Mouse (Mus musculus) liver, embryonic 13.5 days (tissue): ENCODE measurements around the gene Gm8765. TPM values are rescaled to one million over a fixed set of nuclear protein-coding genes. Genes with fewer than 3 reads are reported as not detected.
"Not testable (repeated sequence)": the region's sequence is repeated elsewhere in the genome, so short reads cannot be mapped to it uniquely, and the experiment has no call there.

Source experiments
- ATAC-seq: fragments of 200-750 bp; cut with Nextera tagmentation; 2 replicates; pipeline ENCODE4 v1.8.0; 2017; ENCODE audit warnings: low read depth, mild to moderate bottlenecking, moderate number of reproducible peaks, moderate library complexity
- DNase-seq: peaks from one replicate; pipeline ENCODE4 v3.0.0; 2022
- H3K27ac ChIP-seq: fragments of 300-500 bp; sonication (generic); 2 replicates; pipeline ENCODE4 v1.5.1; 2015; ENCODE audit warnings: moderate library complexity, mild to moderate bottlenecking, inconsistent platforms
- H3K27me3 ChIP-seq: fragments of 300-500 bp; sonication (generic); 2 replicates; pipeline ENCODE4 v1.6.1; 2015; ENCODE audit warnings: mild to moderate bottlenecking, inconsistent platforms
- H3K36me3 ChIP-seq: fragments of 300-500 bp; sonication (generic); 2 replicates; pipeline ENCODE4 v1.6.1; 2015; ENCODE audit warnings: mild to moderate bottlenecking, inconsistent platforms
- H3K4me1 ChIP-seq: fragments of 300-500 bp; sonication (generic); replicated peaks from 2 replicates; pipeline ENCODE4 v1.6.1; 2015; ENCODE audit warnings: inconsistent platforms
- H3K4me2 ChIP-seq: fragments of 300-500 bp; sonication (generic); 2 replicates; pipeline ENCODE4 v1.6.1; 2015; ENCODE audit warnings: inconsistent platforms, mild to moderate bottlenecking, moderate library complexity
- H3K4me3 ChIP-seq: fragments of 300-500 bp; sonication (generic); replicated peaks from 2 replicates; pipeline ENCODE4 v1.5.1; 2015; ENCODE audit warnings: mild to moderate bottlenecking, inconsistent platforms
- H3K9ac ChIP-seq: fragments of 300-500 bp; sonication (generic); 2 replicates; pipeline ENCODE4 v1.6.1; 2015; ENCODE audit warnings: mild to moderate bottlenecking, inconsistent platforms
- H3K9me3 ChIP-seq: fragments of 300-500 bp; sonication (generic); replicated peaks from 2 replicates; pipeline ENCODE4 v1.6.1; 2016; ENCODE audit warnings: inconsistent platforms
- WGBS: fragments of 180-500 bp; shearing (Covaris S2); methylation state at CpG from one replicate; pipeline ENCODE4 v1.1.7; 2015; ENCODE audit not compliant: insufficient replicate concordance; 5-methylcytosine and 5-hydroxymethylcytosine counted together
- microRNA-seq: library from miRNA; unstranded; fragments of <30 nt; microRNA quantifications from one replicate; pipeline ENCODE4, GENCODE M21; 2016
- polyA plus RNA-seq: library from polyadenylated mRNA; unstranded; fragments of >200 nt; fragmentation: Nextera tagmentation; extraction: Ambion mirVana; gene quantifications from 2 replicates; pipeline ENCODE4 v1.2.1, GENCODE M21; 2015

Gm8765 gene
- polyA plus RNA-seq, result not detected in 2 replicates

GRCm38 (mm10) chr13:50698012-50698411 lies at the start of gene Gm8765:
Gene Gm8765, plus strand, starts transcription at chr13:50698312.
- H3K4me2 ChIP-seq, ATAC-seq, H3K9me3 ChIP-seq, DNase-seq, H3K9ac ChIP-seq, H3K27me3 ChIP-seq, H3K27ac ChIP-seq, H3K36me3 ChIP-seq, H3K4me1 ChIP-seq, H3K4me3 ChIP-seq: not testable (repeated sequence)
- WGBS, result 8% methylated on average over 1 of the region's 2 CpGs

- DNase-seq, H3K27ac ChIP-seq, H3K9ac ChIP-seq, H3K4me1 ChIP-seq, H3K4me3 ChIP-seq, H3K9me3 ChIP-seq, H3K27me3 ChIP-seq, ATAC-seq, H3K36me3 ChIP-seq, H3K4me2 ChIP-seq: not testable (repeated sequence)
- 46% methylated on average over 2 of the region's 2 CpGs for WGBS
Observed at GRCm38 (mm10) chr13:50648771-50649170, 49.3 kb upstream of the Gm8765 start.

- not testable (repeated sequence) for H3K36me3 ChIP-seq, H3K9me3 ChIP-seq, ATAC-seq, H3K4me2 ChIP-seq, H3K9ac ChIP-seq, DNase-seq, H3K4me3 ChIP-seq, H3K4me1 ChIP-seq, H3K27me3 ChIP-seq, H3K27ac ChIP-seq
Observed at GRCm38 (mm10) chr13:50750282-50750681, 52.2 kb downstream of the Gm8765 start.

- Histone ChIP-seq H3K27me3 (no peaks in the 10 kb centered on the region), H3K4me2 (no peak overlapping the region), H3K4me3 (no peak overlapping the region), H3K9me3 (no peaks in the 10 kb centered on the region), H3K9ac (no peak overlapping the region), H3K27ac (no peak overlapping the region), H3K4me1 (no peaks in the 10 kb centered on the region), H3K36me3 (no peaks in the 10 kb centered on the region)
- DNase-seq (no peak), ATAC-seq (no peak)
- WGBS, result 45% methylated on average over 2 of the region's 2 CpGs
Observed at GRCm38 (mm10) chr13:50751732-50752131, 53.6 kb downstream of the Gm8765 start.

GRCm38 (mm10) chr13:50752961-50753360 lies 54.8 kb downstream of the Gm8765 start:
- not testable (repeated sequence) for H3K4me1 ChIP-seq, H3K27ac ChIP-seq, H3K36me3 ChIP-seq, H3K27me3 ChIP-seq, DNase-seq, H3K9me3 ChIP-seq, H3K4me3 ChIP-seq, ATAC-seq, H3K4me2 ChIP-seq, H3K9ac ChIP-seq

Small RNA genes within 50 kb of the gene (microRNA-seq; reads per million reads assigned to microRNA genes)
- not detected for gene Gm23952

Other genes with a start within 250 kb of the Gm8765 start
- not detected in 2 replicates for gene Nutm2, start 231.0 kb upstream of the Gm8765 start, polyA plus RNA-seq
- gene Gm904, start 55.1 kb upstream of the Gm8765 start, polyA plus RNA-seq, result not detected in 2 replicates